Mouse (Mus musculus) hindbrain, embryonic 15.5 days (tissue): ENCODE data around the gene Btbd35f26. TPM values are rescaled to one million over a fixed set of nuclear protein-coding genes. Genes with fewer than 3 reads are reported as not detected.
"Not testable (repeated sequence)": the region's sequence is repeated elsewhere in the genome, so short reads cannot be mapped to it uniquely, and the experiment has no call there.

Experiments used
- ATAC-seq: fragments of 200-750 bp; cut with Nextera tagmentation; 2 replicates; pipeline ENCODE4 v1.8.0; 2017; ENCODE audit warnings: low read depth, moderate number of reproducible peaks, moderate TSS enrichment; ENCODE audit not compliant: low FRiP score
- H3K27ac ChIP-seq: fragments of 300-500 bp; sonication (generic); replicated peaks from 2 replicates; pipeline ENCODE4 v1.5.1; 2015; ENCODE audit warnings: mild to moderate bottlenecking, inconsistent platforms
- H3K27me3 ChIP-seq: fragments of 300-500 bp; sonication (generic); 2 replicates; pipeline ENCODE4 v1.6.1; 2015; ENCODE audit warnings: control low read depth, inconsistent platforms
- H3K36me3 ChIP-seq: fragments of 300-500 bp; sonication (generic); 2 replicates; pipeline ENCODE4 v1.6.1; 2015; ENCODE audit warnings: control low read depth, inconsistent platforms
- H3K4me1 ChIP-seq: fragments of 300-500 bp; sonication (generic); replicated peaks from 2 replicates; pipeline ENCODE4 v1.6.1; 2015; ENCODE audit warnings: control low read depth, inconsistent platforms
- H3K4me2 ChIP-seq: fragments of 300-500 bp; sonication (generic); 2 replicates; pipeline ENCODE4 v1.6.1; 2015; ENCODE audit warnings: moderate library complexity, mild to moderate bottlenecking, inconsistent platforms
- H3K4me3 ChIP-seq: fragments of 300-500 bp; sonication (generic); 2 replicates; pipeline ENCODE4 v1.5.1; 2015; ENCODE audit warnings: mild to moderate bottlenecking, inconsistent platforms
- H3K9ac ChIP-seq: fragments of 300-500 bp; sonication (generic); 2 replicates; pipeline ENCODE4 v1.6.1; 2015; ENCODE audit warnings: inconsistent platforms
- H3K9me3 ChIP-seq: fragments of 300-500 bp; sonication (generic); 2 replicates; pipeline ENCODE4 v1.6.1; 2016; ENCODE audit warnings: control low read depth, inconsistent platforms
- WGBS: fragments of 180-500 bp; shearing (Covaris S2); methylation state at CpG from one replicate; pipeline ENCODE4 v1.1.7; 2015; 5-methylcytosine and 5-hydroxymethylcytosine counted together
- polyA plus RNA-seq: library from polyadenylated mRNA; unstranded; fragments of >200 nt; fragmentation: Nextera tagmentation; extraction: Ambion mirVana; gene quantifications from 2 replicates; pipeline ENCODE4 v1.2.1, GENCODE M21; 2015

Btbd35f26 gene
- polyA plus RNA-seq, result not detected in 2 replicates

DNA sequence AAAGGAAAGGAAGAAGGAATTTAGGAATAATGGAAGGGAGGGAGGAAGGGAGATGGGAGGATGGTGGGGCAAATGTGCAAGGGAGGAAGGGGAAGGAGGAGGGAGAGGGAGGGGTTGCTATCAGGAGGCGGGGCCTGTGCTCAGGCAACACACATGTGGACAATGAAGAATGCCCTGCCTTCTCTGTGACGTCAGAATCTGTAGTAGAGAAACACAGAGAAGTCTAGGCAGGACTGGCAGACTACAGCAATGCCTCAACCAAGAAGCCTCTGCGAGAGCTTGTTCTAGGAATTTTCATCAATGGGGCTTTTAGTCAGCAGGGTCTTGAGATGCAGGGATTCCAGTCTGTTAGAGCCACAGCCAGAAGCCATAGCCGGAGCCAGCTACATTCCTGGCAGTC, at the start of gene Btbd35f26:
TSS of gene Btbd35f26 (plus strand) at position 301 of the 400 bp plus-strand sequence.
- H3K4me1 ChIP-seq, H3K4me3 ChIP-seq, H3K9me3 ChIP-seq, H3K9ac ChIP-seq, H3K36me3 ChIP-seq, H3K27me3 ChIP-seq, H3K4me2 ChIP-seq, H3K27ac ChIP-seq, ATAC-seq: not testable (repeated sequence)
- no CpG with 5 or more reads among the region's 4 CpGs for WGBS

DNA sequence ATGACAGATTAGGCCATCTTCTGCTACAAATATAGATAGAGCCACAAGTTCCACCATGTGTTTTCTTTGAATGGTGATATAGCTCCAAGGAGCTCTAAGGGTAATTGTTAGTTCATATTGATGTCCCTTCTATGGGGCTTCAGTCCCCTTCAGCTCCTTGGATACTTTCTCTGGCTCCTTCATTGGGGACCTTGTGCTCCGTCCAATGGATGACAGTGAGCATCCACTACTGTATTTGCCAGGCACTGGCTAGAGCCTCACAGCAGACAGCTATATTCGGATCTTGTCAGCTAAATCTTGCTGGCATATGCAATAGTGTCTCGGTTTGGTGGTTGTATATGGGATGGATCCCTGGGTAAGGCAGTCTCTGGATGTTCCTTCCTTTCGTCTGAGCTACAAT, 5.7 kb downstream of the Btbd35f26 start:
- ATAC-seq, H3K27me3 ChIP-seq, H3K4me2 ChIP-seq, H3K4me3 ChIP-seq, H3K9ac ChIP-seq, H3K9me3 ChIP-seq, H3K4me1 ChIP-seq, H3K36me3 ChIP-seq, H3K27ac ChIP-seq: not testable (repeated sequence)
- WGBS, result 86% methylated on average over 2 of the region's 4 CpGs

DNA sequence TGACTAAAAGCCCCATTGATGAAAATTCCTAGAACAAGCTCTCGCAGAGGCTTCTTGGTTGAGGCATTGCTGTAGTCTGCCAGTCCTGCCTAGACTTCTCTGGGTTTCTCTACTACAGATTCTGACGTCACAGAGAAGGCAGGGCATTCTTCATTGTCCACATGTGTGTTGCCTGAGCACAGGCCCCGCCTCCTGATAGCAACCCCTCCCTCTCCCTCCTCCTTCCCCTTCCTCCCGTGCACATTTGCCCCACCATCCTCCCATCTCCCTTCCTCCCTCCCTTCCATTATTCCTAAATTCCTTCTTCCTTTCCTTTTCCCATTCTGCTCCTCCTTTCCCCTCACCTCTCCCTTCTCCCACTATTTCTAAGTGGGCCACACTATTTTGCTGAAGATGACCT, 47.6 kb downstream of the Btbd35f26 start, which contains the start of gene Btbd35f19:
TSS of gene Btbd35f19 (minus strand) at position 101 of the 400 bp plus-strand sequence.
- not testable (repeated sequence) for H3K4me1 ChIP-seq, H3K9ac ChIP-seq, H3K36me3 ChIP-seq, ATAC-seq, H3K9me3 ChIP-seq, H3K4me2 ChIP-seq, H3K27ac ChIP-seq, H3K27me3 ChIP-seq, H3K4me3 ChIP-seq
- no CpG with 5 or more reads among the region's 4 CpGs for WGBS

Other genes with a start within 250 kb of the Btbd35f26 start
- gene Btbd35f29, start 218.8 kb upstream of the Btbd35f26 start, polyA plus RNA-seq, result not detected in 2 replicates
- not detected in 2 replicates for gene Spin2f, start 82.6 kb upstream of the Btbd35f26 start, polyA plus RNA-seq
- not detected in 2 replicates for gene Btbd35f19, start 47.5 kb downstream of the Btbd35f26 start, polyA plus RNA-seq
- not detected in 2 replicates for gene Gm21883, start 237.8 kb downstream of the Btbd35f26 start, polyA plus RNA-seq